Mouse (Mus musculus) heart, postnatal 0 days (tissue): ENCODE measurements around the gene Psmc3ip.

Experiments
- CTCF ChIP-seq: IDR thresholded peaks from 2 replicates; pipeline ENCODE4 v1.5.1; 2016; ENCODE audit warnings: antibody characterized with exemption, control low read depth, low read depth
- EP300 ChIP-seq: IDR thresholded peaks from 2 replicates; pipeline ENCODE4 v1.6.1; 2016; ENCODE audit warnings: antibody characterized with exemption, low read depth

GRCm38 (mm10) chr11:101065002-101065401 lies 30.2 kb downstream of the Psmc3ip start:
- TF ChIP-seq CTCF, result no peak
- TF ChIP-seq EP300, result no peak
